ENCODE assay signal across 7 mouse cellular contexts in genomic region chr8:84722850-84723570, GRCm38 (mm10). TPM values are rescaled to one million over a fixed set of nuclear protein-coding genes. Genes with fewer than 3 reads are reported as not detected.
DNase-seq lines count a peak whose midpoint lies in the region; TF ChIP-seq lines count a peak whose summit lies in the region.

Gene G430095P16Rik (plus strand): TSS chr8:84723007.

- peak within 1 kb of the TSS; percentile 15; the same call in 1 of the 2 replicates for H3K9ac ChIP-seq in ES-Bruce4 (ENCODE audit: low read depth, poor library complexity, severe bottlenecking)

- no peak within 1 kb of the TSS for H3K27ac ChIP-seq in ES-Bruce4 (ENCODE audit: insufficient read depth, low read length)
- peak within 1 kb of the TSS; percentile 86 for H3K27ac ChIP-seq in forebrain, embryonic 10.5 days
- peak within 1 kb of the TSS; percentile 93 for H3K27ac ChIP-seq in layer of hippocampus, adult 2 months

- peaks cover 10% of the 10 kb centered on the region for H3K4me1 ChIP-seq in ES-Bruce4 (ENCODE audit: control insufficient read depth, insufficient read depth, low read length)
- peaks cover 52% of the 10 kb centered on the region for H3K4me1 ChIP-seq in forebrain, embryonic 10.5 days

- H3K9me3 ChIP-seq in ES-Bruce4 (replicated peaks; ENCODE audit: control insufficient read depth, insufficient read depth, low read length, poor library complexity, severe bottlenecking) = no peaks in the 10 kb centered on the region
- H3K9me3 ChIP-seq in forebrain, embryonic 10.5 days = no peaks in the 10 kb centered on the region

- TF ChIP-seq CTCF in ES-Bruce4 (IDR thresholded peaks at IDR 0.05; ENCODE audit: low read depth, low read length) = no peak
- TF ChIP-seq CTCF in layer of hippocampus, adult 2 months (conservative IDR thresholded peaks at IDR 0.05) = peak; percentile 24; the same call in 1 of the 2 replicates

- 22% methylated on average over 10 of the region's 10 CpGs for WGBS in forebrain, embryonic 10.5 days

- no peak for TF ChIP-seq EP300 in ES-Bruce4 (IDR thresholded peaks at IDR 0.05; ENCODE audit: insufficient read depth, low read depth, low read length)

- intact Hi-C loops in heart, postnatal 36 days (cut with DNase I) = no loop called here

- no peaks in the 10 kb centered on the region for H3K27me3 ChIP-seq in ES-Bruce4 (ENCODE audit: control insufficient read depth, insufficient read depth, low read length, poor library complexity, severe bottlenecking)
- H3K27me3 ChIP-seq in forebrain, embryonic 10.5 days (ENCODE audit: poor library complexity, severe bottlenecking) = peaks cover 100% of the 10 kb centered on the region

- DNase-seq in adipocyte (ENCODE audit: low spot score) = peak; percentile 82
- no peak for DNase-seq in forebrain, embryonic 10.5 days (ENCODE audit: extremely low spot score, low spot score)
- DNase-seq in heart, postnatal 36 days = peak; percentile 78
- DNase-seq in layer of hippocampus, adult 2 months (ENCODE audit: low spot score in 2 of 2) = peak; percentile 66 to 69
- peak; percentile 92 for DNase-seq in lung, postnatal 36 days
- peak; percentile 84 for DNase-seq in skeletal muscle tissue, adult 2 months (ENCODE audit: low read depth, low spot score)

- no peak for TF ChIP-seq POLR2A in ES-Bruce4 (IDR thresholded peaks at IDR 0.05; ENCODE audit: insufficient read depth, low read length)

- H3K36me3 ChIP-seq in ES-Bruce4 (ENCODE audit: control insufficient read depth, insufficient read depth, low read length, poor library complexity, severe bottlenecking) = no peaks in the 10 kb centered on the region
- no peaks in the 10 kb centered on the region; the same call in 1 of the 2 replicates for H3K36me3 ChIP-seq in forebrain, embryonic 10.5 days (replicated peaks)

- peak within 1 kb of the TSS; percentile 8 for H3K4me3 ChIP-seq in ES-Bruce4 (ENCODE audit: low read depth, low read length)
- peak within 1 kb of the TSS; percentile 27 for H3K4me3 ChIP-seq in forebrain, embryonic 10.5 days
- H3K4me3 ChIP-seq in layer of hippocampus, adult 2 months = no peak within 1 kb of the TSS; the same call in 1 of the 2 replicates

RNA-seq across cellular contexts. Expression of gene G430095P16Rik, which starts in this region (rescaled TPM):
- not detected in 2 replicates for polyA plus RNA-seq in ES-Bruce4 (2011; ENCODE audit: insufficient read depth, insufficient read length, low read depth, missing spikeins)
- 1.3 and 2.1 TPM in 2 replicates for polyA plus RNA-seq in forebrain, embryonic 10.5 days (2016; fragmentation: Nextera tagmentation; extraction: Ambion mirVana)
- under 1 TPM in 1 of 2 experiments, not detected in 1; 0.44 TPM for total RNA-seq in heart, postnatal 36 days (2021)
- total RNA-seq in layer of hippocampus, adult 2 months (2021) = under 1 TPM in 1 of 2 experiments, not detected in 1; 0.54 TPM

Comparison
In these comparisons a context has a peak if more than half of its experiments do, and no peak if none do; other contexts are left out.
1. Peak in DNase-seq in heart, postnatal 36 days; RNA of the gene not detected or under 1 TPM.
2. Peak in DNase-seq and H3K27ac ChIP-seq in layer of hippocampus, adult 2 months; RNA of the gene not detected or under 1 TPM.